Mouse (Mus musculus): ENCODE data around the gene Hdac1. TPM values are rescaled to one million over a fixed set of nuclear protein-coding genes. Genes with fewer than 3 reads are reported as not detected.
"Not testable (repeated sequence)": the region's sequence is repeated elsewhere in the genome, so short reads cannot be mapped to it uniquely, and the experiment has no call there.

Hdac1 gene
- total and polyA plus RNA-seq, 3 experiments, result 63.6 to 86.5 (median 76.7) TPM

DNA sequence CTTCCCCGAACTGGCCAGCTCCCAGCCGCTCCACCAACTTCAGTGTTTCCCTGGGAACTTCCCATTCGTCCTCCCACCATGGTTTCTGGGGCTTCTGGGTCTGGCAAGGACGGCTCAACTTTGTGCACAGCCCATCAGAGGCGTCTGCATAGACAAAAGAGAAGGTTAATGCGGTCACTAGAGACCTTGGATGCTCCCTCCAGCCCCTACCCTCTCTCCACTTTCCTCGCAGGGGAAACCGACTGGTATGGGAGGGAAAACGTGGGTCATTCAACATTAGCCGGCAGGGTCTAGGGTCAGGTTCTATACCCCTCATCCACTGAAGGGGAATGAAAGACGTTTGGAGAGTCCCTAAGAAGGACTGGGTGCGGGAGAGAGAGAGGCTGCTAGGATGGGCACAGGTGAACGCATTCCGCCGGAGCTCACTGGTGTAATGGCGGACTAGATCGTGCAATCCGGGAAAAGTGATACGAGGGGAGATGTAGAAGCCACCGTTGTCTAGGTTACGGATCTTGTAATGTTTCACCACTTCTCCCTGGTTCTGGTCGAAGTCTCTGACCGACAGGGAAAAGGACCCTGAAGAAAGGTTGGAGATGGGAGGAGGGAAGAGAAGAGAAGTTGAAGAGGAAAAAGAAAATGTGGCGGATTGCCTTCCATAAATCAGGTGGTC is 13.5 kb upstream of the Hdac1 start:
- peaks cover 39% of the 10 kb centered on the region for H3K4me1 ChIP-seq (ENCODE audit: insufficient read depth, low read depth, low read length)
- TF ChIP-seq CTCF (IDR thresholded peaks at IDR 0.05; ENCODE audit: low read depth, low read length), result no peak
- no peak for TF ChIP-seq TAL1 (conservative IDR thresholded peaks at IDR 0.05; ENCODE audit: low read depth, low read length)
- TF ChIP-seq GATA2 (IDR thresholded peaks at IDR 0.05; ENCODE audit: borderline replicate concordance, low read depth, low read length), result no peak
- TF ChIP-seq GATA1 (IDR thresholded peaks at IDR 0.05; ENCODE audit: borderline replicate concordance, low read length), result no peak
- no peak for TF ChIP-seq POLR2AphosphoS5 (IDR thresholded peaks at IDR 0.05; ENCODE audit: insufficient replicate concordance, low read depth, low read length)
- peak overlapping the region; percentile 71 for H3K4me3 ChIP-seq (ENCODE audit: low read depth, low read length)
- H3K9me3 ChIP-seq (replicated peaks), result no peaks in the 10 kb centered on the region
- H3K27me3 ChIP-seq (ENCODE audit: insufficient read depth, low read length), result peaks cover 35% of the 10 kb centered on the region
- DNase-seq (ENCODE audit: low spot score) (no peak), ATAC-seq (ENCODE audit: extremely low read depth, insufficient number of reproducible peaks, low FRiP score, poor library complexity, severe bottlenecking) (no peak)
- H3K36me3 ChIP-seq (replicated peaks), result no peaks in the 10 kb centered on the region

- Histone ChIP-seq H3K9me3 (replicated peaks) (no peaks in the 10 kb centered on the region), H3K27me3 (ENCODE audit: insufficient read depth, low read length) (peaks cover 35% of the 10 kb centered on the region), H3K4me3 (ENCODE audit: low read depth, low read length) (peak overlapping the region; percentile 71), H3K4me1 (ENCODE audit: insufficient read depth, low read depth, low read length) (peaks cover 39% of the 10 kb centered on the region), H3K36me3 (replicated peaks) (no peaks in the 10 kb centered on the region)
- ATAC-seq (ENCODE audit: extremely low read depth, insufficient number of reproducible peaks, low FRiP score, poor library complexity, severe bottlenecking) (no peak), DNase-seq (ENCODE audit: low spot score) (peak; percentile 31)
- TF ChIP-seq GATA1 (IDR thresholded peaks at IDR 0.05; ENCODE audit: borderline replicate concordance, low read length) (no peak), CTCF (IDR thresholded peaks at IDR 0.05; ENCODE audit: low read depth, low read length) (peak; percentile 79)
Measured at GRCm38 (mm10) chr4:129555421-129555861, 12.9 kb upstream of the Hdac1 start.

GRCm38 (mm10) chr4:129554512-129554911 is 12.0 kb upstream of the Hdac1 start:
- H3K27me3 ChIP-seq (ENCODE audit: insufficient read depth, low read length), result peaks cover 35% of the 10 kb centered on the region
- ATAC-seq (ENCODE audit: extremely low read depth, insufficient number of reproducible peaks, low FRiP score, poor library complexity, severe bottlenecking), result not testable (repeated sequence)

GRCm38 (mm10) chr4:129550295-129550694 is 7.8 kb upstream of the Hdac1 start:
- TF ChIP-seq TAL1 (conservative IDR thresholded peaks at IDR 0.05; ENCODE audit: low read depth, low read length), result no peak
- no peak for TF ChIP-seq POLR2AphosphoS5 (IDR thresholded peaks at IDR 0.05; ENCODE audit: insufficient replicate concordance, low read depth, low read length)
- TF ChIP-seq GATA1 (IDR thresholded peaks at IDR 0.05; ENCODE audit: borderline replicate concordance, low read length), result no peak
- no peak for TF ChIP-seq GATA2 (IDR thresholded peaks at IDR 0.05; ENCODE audit: borderline replicate concordance, low read depth, low read length)
- Histone ChIP-seq H3K9me3 (replicated peaks) (no peaks in the 10 kb centered on the region), H3K4me1 (ENCODE audit: insufficient read depth, low read depth, low read length) (peaks cover 26% of the 10 kb centered on the region), H3K36me3 (replicated peaks) (no peaks in the 10 kb centered on the region), H3K27me3 (ENCODE audit: insufficient read depth, low read length) (peaks cover 26% of the 10 kb centered on the region), H3K4me3 (ENCODE audit: low read depth, low read length) (no peak overlapping the region)
- DNase-seq (ENCODE audit: low spot score) (no peak), ATAC-seq (ENCODE audit: extremely low read depth, insufficient number of reproducible peaks, low FRiP score, poor library complexity, severe bottlenecking) (no peak)

More at GRCm38 (mm10) chr4:129554512-129554911, 12.0 kb upstream of the Hdac1 start:
- peaks cover 39% of the 10 kb centered on the region for H3K4me1 ChIP-seq (ENCODE audit: insufficient read depth, low read depth, low read length)
- H3K9me3 ChIP-seq (replicated peaks); H3K4me3 ChIP-seq (ENCODE audit: low read depth, low read length); H3K36me3 ChIP-seq (replicated peaks); DNase-seq (ENCODE audit: low spot score): not testable (repeated sequence)

DNA sequence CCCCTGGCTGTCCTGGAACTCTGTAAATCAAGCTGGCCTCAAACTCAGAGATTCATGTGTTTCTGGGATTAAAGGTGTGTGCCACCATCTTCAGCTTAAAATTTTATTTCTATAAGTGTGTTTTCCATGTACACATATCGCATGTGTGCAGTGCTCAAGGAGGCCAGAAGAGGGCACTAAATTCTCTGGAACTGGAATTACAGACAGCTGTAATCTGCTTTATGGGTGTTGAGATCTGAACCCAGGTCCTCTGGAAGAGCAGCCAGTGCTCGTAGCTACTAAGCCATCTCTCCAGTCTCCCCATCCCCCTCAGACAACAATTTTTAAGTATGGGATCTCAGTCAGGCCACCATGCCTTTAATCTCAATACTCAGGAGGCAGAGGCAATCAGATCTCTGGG is 6.8 kb upstream of the Hdac1 start:
- H3K4me3 ChIP-seq (ENCODE audit: low read depth, low read length), result no peak overlapping the region
- TF ChIP-seq CTCF (IDR thresholded peaks at IDR 0.05; ENCODE audit: low read depth, low read length) (peak; percentile 54), GATA2 (IDR thresholded peaks at IDR 0.05; ENCODE audit: borderline replicate concordance, low read depth, low read length) (no peak), POLR2AphosphoS5 (IDR thresholded peaks at IDR 0.05; ENCODE audit: insufficient replicate concordance, low read depth, low read length) (no peak)
- no peak for DNase-seq (ENCODE audit: low spot score)
- no peak for ATAC-seq (ENCODE audit: extremely low read depth, insufficient number of reproducible peaks, low FRiP score, poor library complexity, severe bottlenecking)
- peaks cover 23% of the 10 kb centered on the region for H3K27me3 ChIP-seq (ENCODE audit: insufficient read depth, low read length)
- peaks cover 25% of the 10 kb centered on the region for H3K4me1 ChIP-seq (ENCODE audit: insufficient read depth, low read depth, low read length)
- H3K36me3 ChIP-seq (replicated peaks), result no peaks in the 10 kb centered on the region
- no peaks in the 10 kb centered on the region for H3K9me3 ChIP-seq (replicated peaks)

DNA sequence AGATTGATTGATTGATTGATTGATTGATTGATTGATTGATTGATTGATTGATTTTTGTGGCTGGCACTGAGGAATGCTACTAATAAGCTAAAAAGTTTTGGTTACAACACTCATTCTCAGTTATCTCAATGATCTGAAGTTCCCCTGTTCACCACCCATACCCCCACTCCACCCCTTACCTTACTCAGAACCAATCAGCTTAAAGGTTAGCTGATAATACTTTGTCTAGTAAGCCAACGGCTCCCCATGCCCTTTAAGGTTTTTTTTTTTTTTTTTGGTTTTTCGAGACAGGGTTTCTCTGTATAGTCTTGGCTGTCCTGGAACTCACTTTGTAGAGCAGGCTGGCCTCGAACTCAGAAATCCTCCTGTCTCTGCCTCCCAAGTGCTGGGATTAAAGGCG is 5.1 kb upstream of the Hdac1 start:
- not testable (repeated sequence) for H3K36me3 ChIP-seq (replicated peaks); H3K9me3 ChIP-seq (replicated peaks); DNase-seq (ENCODE audit: low spot score); ATAC-seq (ENCODE audit: extremely low read depth, insufficient number of reproducible peaks, low FRiP score, poor library complexity, severe bottlenecking); H3K4me3 ChIP-seq (ENCODE audit: low read depth, low read length)
- peaks cover 28% of the 10 kb centered on the region for H3K4me1 ChIP-seq (ENCODE audit: insufficient read depth, low read depth, low read length)
- H3K27me3 ChIP-seq (ENCODE audit: insufficient read depth, low read length), result peaks cover 15% of the 10 kb centered on the region

GRCm38 (mm10) chr4:129544106-129544505 is 1.6 kb upstream of the Hdac1 start:
- DNase-seq (ENCODE audit: low spot score) (no peak), ATAC-seq (ENCODE audit: extremely low read depth, insufficient number of reproducible peaks, low FRiP score, poor library complexity, severe bottlenecking) (no peak)
- H3K36me3 ChIP-seq (replicated peaks), result peaks cover 15% of the 10 kb centered on the region
- H3K4me1 ChIP-seq (ENCODE audit: insufficient read depth, low read depth, low read length), result peaks cover 49% of the 10 kb centered on the region
- H3K4me3 ChIP-seq (ENCODE audit: low read depth, low read length), result peak overlapping the region; percentile 51; the same call in 1 of the 2 replicates
- no peaks in the 10 kb centered on the region for H3K9me3 ChIP-seq (replicated peaks)
- TF ChIP-seq GATA1 (IDR thresholded peaks at IDR 0.05; ENCODE audit: borderline replicate concordance, low read length) (no peak), CTCF (IDR thresholded peaks at IDR 0.05; ENCODE audit: low read depth, low read length) (no peak), GATA2 (IDR thresholded peaks at IDR 0.05; ENCODE audit: borderline replicate concordance, low read depth, low read length) (no peak), POLR2AphosphoS5 (IDR thresholded peaks at IDR 0.05; ENCODE audit: insufficient replicate concordance, low read depth, low read length) (no peak), TAL1 (conservative IDR thresholded peaks at IDR 0.05; ENCODE audit: low read depth, low read length) (no peak)
- no peaks in the 10 kb centered on the region for H3K27me3 ChIP-seq (ENCODE audit: insufficient read depth, low read length)
